Mouse (Mus musculus) gastrocnemius, postnatal 36 days (tissue): Measurements from ENCODE around the gene Gna15. TPM values are rescaled to one million over a fixed set of nuclear protein-coding genes. Genes with fewer than 3 reads are reported as not detected.

Source experiments
- DNase-seq, 2 experiments: peaks; one replicate each; pipeline ENCODE4 v3.0.0; 2022
- intact Hi-C: fragments of 180-260 bp; cut with DNase I; formaldehyde crosslinking; loops from one replicate; pipeline ENCODE4 v1.15.1; 2025
- total RNA-seq, 2 experiments: library from RNA; stranded (reverse); gene quantifications; 2 replicates each; pipeline ENCODE4 v1.2.3; 2021

The Gna15 gene
- total RNA-seq, 2 experiments from 2014 or later, result 0.20 TPM; not detected in 1

DNA sequence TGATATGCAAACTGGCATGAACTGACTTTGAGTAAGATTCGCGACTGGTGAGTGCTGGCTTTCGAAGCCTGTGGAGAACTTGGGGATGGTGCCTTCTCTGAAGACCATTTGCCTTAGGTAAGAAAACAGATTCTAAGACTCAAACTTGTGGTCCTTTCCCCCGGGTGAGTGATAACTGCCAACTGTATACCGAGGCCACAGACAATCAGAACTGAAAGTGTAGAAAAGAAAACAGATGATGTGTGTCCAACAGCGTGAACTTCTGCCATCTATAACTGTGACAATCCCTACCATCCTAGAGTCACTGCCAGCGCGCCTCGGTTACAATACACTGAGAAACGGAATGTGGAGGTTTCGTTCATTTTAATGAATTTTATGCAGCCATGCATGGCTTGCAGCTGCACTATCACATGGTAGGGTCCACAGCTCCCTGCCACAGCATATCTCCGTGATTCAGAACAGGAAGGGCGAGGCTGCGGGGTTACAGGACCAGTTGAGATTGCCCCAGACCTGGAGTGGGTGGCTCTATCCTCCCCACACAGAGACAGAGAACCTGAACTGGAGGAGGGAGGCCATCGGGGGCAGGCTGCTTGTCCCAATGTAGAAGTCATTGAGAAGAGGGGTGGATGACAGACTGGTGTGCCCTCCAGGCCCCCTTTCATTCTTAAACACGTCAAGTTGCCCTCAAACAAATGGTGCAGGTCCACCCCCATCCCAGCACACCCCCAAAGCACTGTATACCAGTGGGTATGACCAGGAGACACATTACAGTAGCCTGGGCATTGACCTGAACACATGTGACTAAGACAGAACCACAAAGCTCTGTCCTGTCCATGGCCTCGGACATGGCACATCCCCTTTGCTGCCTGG lies 26.4 kb downstream of the Gna15 start:
- DNase-seq, result no peak
- intact Hi-C loops, result loop anchor here (5.0 kb wide), 1 partner anchor 105 kb away; the partner anchor contains the start of gene Tle6

DNA sequence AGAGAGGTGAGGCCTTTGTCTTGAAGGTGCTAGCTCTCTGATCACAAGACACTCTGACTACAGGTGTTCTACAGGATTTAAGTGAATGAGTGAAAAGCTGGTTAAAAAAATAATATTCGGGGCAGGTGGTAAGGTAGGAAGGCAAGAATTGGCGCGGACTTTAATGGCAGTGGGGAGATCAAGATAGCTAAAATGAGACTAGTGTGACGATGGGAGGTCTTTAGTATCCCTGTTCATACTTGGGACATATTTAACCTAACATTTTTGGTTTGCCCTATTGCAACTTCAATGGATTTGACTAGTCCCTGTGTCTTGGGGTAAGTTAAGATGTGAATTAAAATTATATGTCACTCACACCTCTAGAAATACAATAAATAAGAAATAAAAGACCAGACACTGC lies 27.1 kb downstream of the Gna15 start:
- DNase-seq, result no peak
- intact Hi-C loops, result loop anchor here (5.0 kb wide), 1 partner anchor 105 kb away; the partner anchor contains the start of gene Tle6

DNA sequence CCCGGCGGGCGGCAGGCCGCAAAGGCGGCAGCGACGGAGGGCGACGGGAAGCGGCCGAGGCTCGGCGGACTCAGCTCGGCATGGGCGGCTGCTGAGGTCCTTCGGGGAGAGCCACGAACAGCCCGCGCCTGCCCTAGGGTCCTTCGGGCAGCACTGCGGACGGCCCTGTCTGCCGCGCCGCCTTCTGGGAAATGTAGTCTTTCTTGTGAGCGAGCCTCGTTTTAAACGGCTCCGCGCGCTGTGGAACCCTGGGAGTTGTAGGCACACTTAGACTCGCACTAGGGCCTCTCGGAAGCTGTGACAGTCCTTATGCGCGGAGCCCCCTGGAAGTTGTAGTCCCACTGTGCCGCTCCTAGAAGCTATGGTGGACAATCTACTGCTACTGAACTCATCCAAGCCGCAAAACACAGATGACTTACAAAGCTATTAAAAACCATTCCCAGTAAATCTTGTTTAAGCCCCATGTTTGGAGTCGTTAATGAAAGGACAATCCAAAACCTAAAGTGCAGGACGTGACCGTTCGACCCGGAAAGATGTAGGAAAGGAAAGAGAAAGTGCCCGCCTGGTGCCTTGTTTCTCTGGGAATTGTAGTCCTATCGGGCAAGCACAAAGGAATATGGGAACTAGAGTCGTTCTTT lies 27.6 kb downstream of the Gna15 start, which contains the start of gene Ncln:
Ncln (minus strand) TSS at position 129 of the 638 bp plus-strand sequence.
- DNase-seq, result peak; percentile 95 to 96
- intact Hi-C loops, result loop anchor here (5.0 kb wide), 1 partner anchor 106 kb away; the partner anchor contains the start of gene Tle6

DNA sequence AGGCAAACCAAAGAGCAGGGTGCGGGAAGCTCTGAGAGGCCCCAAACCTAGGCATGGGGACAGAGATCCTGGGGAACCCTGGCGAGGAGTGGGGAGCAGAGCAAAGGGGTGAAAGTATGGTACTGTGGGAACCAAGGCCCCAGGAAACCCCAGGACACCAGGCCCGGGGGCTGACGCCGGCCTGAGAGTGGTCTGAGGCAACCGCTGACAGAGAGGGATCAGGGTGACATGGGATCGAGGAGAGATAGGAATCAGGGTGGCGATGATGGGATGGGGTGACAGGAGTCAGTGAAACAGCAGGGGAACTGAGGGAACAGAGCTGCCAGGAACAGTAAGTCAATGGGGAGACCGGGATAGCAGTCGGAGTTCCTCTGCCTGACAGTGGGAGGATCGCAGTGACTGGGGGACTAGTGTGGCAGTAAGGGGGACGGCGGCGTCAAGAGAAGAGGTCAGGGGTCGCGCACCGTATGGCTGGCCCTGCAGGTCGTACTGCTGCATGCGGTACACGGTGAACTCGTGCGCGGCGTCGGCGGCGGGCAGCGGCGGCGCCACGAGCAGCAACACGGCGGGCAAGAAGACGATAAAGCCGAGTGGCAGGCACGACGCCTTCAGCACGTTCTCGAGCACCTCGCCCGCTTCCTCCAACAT lies 28.3 kb downstream of the Gna15 start:
- DNase-seq, result no peak
- intact Hi-C loops, result loop anchor here (5.0 kb wide), 1 partner anchor 107 kb away; the partner anchor contains the start of gene Tle6

DNA sequence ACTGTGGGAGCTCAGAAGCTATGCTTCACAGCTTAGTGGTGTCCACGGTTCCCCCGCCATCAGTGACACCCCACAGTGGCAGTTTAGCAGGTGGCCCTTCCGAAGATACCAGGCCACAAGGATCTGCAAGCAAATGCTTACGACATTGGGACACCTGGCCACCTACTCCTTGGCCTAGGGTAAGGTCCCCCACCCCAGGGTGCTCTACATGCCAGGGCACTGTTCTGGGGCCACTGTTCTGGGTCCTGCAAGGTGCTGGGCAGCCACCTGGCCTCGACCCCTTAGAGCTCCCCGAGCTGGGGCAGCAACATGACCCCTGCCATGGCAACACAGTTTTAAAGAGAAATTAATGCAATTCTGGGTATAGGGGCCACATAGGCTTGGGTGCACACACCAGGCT lies 28.9 kb downstream of the Gna15 start:
- DNase-seq, result no peak
- intact Hi-C loops, result loop anchor here (5.0 kb wide), 1 partner anchor 107 kb away; the partner anchor contains the start of gene Tle6

DNA sequence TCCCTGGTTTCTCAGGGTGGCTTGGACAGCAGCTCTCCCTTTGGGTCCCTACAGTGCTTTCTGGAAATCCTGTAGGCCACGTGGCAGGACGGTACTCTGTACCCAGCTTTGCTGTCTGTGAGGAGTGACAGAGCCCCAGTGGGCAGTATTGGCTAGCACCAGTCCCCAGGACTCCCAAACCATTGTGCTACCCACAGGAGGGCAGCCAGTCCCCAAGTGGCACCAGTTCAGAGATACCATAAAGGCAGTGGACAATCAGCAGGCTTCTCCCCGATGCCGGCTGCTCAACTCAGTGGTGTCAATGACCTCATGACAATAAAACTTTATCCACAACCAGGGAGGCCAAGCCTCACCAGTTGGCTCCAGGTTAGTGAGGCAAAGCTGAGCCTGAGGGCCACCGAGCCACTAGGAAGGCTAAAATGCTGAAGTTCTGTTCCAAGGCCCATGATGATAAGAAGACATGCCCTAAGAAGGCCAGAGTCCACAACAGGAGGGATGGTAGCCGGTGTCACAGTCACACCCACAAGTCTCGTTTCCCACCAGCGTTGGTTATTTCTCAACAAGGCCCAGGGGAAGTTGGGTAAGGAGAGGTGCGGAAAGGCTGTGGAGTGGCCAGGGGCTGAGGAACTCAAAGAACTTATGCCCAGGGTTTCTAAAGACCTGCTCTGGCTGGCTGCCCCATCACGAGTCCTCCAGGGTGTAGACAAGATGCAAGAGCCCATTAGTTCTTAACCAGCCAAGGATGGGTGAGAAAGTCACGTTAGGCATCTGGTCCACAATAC lies 29.6 kb downstream of the Gna15 start:
- no peak for DNase-seq
- intact Hi-C loops, result loop anchor here (5.0 kb wide), 1 partner anchor 108 kb away; the partner anchor contains the start of gene Tle6

DNA sequence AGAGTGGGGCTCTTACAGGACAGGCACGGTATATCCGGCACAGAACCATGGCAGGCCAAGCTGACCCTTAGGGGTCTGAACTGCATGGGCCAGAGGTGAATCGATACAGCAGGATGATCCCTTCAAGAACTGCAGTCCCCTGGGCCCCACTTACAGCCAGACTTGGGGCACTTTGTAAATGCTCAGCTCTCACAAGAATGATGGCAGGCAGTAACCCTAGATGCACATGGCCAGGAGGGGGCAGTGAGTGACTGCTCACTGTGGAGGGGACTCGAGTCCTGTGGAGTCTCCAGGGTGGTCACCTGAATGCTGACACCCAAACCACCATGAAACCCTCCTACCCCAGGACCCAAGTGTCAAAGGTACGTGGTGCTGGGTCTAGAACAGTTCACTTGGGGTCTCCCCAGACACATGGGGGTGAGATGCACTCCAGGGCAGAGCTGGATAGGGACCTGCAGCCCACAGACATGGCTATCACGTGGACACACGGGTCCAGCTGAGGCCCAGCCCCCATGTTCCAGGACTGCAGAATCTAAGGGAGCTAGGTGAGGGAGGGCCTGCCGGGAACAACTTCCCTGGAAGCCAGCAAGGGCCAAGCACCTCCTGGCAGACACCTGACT lies 30.3 kb downstream of the Gna15 start:
- no peak for DNase-seq
- intact Hi-C loops, result no loop called here

DNA sequence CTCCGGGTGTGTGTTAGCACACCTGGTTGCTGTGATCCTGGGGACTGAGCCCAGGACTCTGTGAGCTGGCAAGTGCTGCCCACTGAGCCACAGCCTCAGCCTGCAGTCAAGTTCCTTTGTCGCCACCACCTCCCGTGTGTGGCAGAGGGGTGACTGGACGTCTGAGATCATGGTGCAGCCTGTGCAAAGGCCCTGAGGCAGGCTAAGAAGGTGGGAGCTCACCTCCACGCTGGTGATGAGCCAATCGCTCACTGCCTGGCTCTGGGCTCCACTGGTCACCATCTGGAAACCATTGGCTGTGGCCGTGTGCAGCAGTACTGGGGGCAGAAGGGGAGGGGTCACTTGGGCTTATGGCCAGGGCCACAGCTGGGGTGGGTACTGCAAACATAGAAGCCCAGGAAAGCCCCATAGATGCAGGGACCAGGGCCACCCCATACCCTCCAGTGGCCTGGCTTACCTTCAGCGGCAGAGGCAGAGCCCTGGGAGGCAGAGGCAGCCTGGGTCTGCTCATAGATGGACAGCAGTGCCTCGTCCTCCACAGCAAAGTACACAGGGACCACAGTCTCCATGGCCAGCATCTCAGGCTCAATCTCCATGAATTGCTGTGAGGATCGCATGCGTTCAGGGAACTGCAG lies 31.3 kb downstream of the Gna15 start:
- DNase-seq, result no peak
- intact Hi-C loops, result no loop called here

DNA sequence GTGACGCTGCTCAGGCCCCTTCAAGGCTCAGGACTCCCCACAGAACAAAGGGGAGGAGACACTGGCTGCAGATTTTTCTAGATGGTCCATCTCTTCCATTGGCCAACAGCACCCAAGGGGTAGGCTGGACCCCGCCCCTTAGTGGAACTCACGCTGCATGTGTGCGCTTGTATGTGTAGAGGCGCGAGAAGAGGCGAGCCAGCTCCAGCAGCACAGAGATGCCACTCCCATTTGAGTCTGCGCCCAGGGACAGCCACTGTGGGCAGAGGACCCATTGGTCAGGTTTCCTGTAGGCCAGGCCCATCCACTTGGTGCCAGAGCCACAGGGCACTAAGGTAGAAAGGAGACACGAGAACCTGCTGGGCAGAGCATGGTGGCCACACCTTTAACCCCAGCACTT lies 33.0 kb downstream of the Gna15 start:
- no peak for DNase-seq
- intact Hi-C loops, result no loop called here

DNA sequence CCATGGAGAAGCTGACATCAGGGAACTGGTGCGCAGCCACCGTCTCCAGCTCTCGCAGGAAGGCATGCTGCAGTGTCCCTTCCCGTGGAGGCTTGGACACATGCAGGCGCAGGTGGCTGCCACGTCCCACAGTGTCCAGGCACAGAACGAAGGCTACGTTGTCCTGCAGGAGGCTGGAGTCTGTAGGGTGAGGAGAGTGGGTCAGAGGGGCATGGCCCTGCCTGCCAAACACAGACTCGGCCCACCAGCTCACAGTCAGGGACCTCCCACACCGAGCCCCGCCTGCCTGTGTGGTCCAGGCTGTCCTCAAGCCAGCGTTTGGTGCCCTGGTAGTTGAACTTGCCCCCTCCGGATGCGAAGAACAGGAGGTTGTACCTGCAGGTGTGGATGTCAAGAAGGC lies 34.1 kb downstream of the Gna15 start:
- no peak for DNase-seq
- intact Hi-C loops, result no loop called here

DNA sequence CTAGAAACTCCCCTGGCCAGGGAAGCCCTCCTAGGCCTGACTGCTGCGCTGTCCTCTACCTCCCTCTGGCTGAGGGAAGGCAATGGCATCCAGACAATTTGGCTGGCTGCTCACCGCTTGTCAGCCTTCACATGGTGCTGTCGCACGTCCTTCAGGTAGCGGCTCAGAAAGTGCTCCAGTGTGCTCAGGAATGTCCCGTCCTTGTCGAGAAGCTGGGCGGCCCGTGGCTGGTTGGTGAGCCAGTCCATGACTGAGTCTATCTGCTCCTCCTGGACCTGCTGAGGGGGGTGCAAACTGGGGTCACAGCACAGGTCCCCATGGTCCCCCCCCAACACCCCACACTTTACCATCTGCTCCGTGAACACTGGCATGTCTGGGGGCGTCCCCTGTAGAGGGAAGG lies 35.9 kb downstream of the Gna15 start:
- intact Hi-C loops, result no loop called here
- no peak for DNase-seq

DNA sequence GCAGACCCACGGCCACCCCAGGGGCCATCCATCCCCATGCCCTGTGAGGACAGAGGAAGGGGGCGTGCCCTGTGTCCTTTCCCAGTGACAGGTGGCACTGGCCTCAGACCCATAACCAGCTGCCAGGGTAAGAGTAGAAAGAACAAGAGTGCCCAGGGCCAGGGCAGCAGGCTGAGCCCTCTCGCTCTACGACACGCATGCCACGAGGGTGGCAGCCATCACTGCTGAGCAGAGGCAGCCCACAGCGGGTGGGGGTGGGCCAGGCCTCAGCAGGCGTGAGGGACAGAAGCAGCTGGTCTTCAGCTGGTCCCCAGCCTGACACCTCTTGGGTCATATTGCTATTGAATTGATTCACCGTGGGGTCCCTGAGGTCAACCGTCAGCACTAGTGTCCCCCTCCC lies 37.5 kb downstream of the Gna15 start:
- intact Hi-C loops, result no loop called here

DNA sequence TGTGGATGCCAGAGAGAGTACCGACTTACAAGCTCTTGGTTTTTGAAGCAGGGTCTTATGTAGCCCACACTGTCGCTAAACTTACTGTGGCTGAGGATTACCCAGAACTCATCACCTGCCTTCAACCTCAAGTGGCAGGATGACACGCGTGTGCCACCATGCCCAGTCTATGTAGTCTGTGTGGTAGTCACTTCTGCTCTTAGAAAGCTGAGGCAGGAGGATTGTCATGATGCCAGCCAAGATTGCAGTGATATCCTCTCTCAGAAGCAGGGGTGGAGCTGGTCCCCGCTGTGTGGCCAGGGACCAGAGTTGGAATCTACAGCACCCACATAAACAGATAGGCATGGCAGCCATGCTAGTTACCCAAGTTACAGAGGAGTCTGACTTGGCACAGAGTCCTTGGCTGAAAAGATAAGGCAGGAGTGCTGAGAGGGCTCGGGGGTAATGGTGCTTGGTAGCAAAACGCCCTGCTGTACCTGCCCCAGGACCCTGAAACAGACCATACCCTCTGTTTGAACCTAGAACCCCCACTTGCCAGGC lies 38.5 kb downstream of the Gna15 start:
- no peak for DNase-seq
- intact Hi-C loops, result no loop called here

More for the DNA sequence above, 37.5 kb downstream of the Gna15 start:
- DNase-seq, result no peak

DNA sequence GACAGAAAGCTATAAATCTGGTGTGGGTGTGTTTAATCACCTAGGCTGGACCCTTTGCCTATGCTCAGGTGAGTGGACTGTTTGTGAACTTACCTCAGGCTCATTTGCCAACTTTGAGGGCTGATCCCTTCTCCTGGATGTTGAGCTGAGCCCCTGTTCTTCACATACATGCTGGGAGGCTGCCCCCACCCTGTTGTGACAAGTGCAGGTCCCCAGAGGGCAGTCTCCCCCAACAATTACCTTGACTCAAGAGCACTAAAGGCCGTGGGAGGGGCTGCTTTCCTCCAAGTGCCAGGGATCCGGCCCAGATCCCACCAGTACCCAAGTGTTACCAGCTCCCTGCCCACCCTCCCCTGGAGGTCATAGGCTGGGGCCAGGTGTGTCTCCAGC lies 39.0 kb downstream of the Gna15 start:
- DNase-seq, result no peak
- intact Hi-C loops, result no loop called here

DNA sequence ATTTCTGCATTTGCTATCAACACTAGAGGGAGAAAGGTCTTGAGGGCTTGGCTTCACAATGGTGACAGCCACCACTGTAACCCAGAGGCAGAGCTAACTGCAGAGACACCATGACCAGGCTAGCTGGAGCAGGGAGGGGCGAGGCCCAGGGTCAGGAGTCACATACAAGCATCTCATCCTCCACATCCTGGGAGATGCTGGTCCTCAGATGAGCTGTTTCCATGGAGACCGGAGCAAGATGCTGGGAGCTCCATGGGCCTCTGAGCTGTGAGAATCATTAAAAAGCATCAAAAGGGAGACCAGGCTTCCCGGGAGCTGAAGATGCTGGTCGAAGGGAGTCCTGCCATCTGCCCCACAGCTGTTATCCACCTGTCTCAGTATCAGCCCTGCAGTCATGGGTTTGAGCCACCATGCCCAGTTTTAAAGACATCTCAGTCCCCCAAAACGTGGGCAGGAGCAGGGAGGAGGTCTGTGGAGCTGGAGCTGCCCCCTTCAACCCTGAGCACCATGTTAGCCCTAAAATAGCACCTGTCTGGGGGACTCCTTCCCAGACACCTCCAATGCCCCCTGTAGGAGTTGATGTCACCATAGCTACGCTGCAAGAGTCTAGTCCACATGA lies 39.5 kb downstream of the Gna15 start:
- no peak for DNase-seq
- intact Hi-C loops, result no loop called here

DNA sequence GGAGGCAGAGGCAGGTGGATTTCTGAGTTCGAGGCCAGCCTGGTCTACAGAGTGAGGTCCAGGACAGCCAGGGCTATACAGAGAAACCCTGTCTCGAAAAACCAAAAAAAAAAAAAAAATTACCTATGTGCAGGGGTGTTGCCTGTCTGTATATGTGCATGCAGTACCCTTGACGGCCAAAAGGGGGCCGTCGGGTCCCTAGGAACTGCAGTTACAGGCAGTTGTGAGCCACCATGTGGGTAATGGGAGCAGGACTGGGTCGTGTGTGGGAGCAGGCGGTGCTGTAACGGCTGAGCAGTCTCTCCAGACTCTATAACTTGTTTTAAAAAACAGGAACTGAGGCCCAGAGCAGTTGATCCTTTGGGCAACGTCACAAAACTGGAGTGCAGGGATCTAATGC lies 40.0 kb downstream of the Gna15 start:
- intact Hi-C loops, result no loop called here
- DNase-seq, result no peak

DNA sequence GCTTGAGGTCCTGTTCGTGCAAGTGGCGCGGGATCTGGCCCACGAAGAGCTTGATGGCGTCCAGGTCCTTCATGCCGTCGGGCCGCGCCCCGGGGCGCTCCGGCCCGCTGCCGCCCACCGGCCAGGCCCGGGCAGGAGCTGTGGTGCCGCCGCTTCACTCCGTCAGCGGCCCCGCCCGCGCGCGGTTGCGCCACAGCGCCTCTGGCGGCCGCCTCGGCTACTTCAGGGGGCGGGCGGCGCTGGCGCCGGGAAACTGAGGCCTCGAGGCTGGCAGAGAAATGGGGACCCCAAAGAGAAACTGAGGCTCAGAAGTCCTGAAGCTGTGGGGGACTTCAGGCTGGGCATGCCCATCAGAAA lies 41.5 kb downstream of the Gna15 start, which contains the start of gene Celf5:
Celf5 (minus strand) TSS at position 177 of the 357 bp plus-strand sequence.
- intact Hi-C loops, result no loop called here
- no peak for DNase-seq
